Mouse (Mus musculus): ENCODE results near the gene Krt18. TPM values are rescaled to one million over a fixed set of nuclear protein-coding genes. Genes with fewer than 3 reads are reported as not detected.

The Krt18 gene
- 12.0 and 13.6 TPM in 2 replicates for polyA plus RNA-seq (2014; fragmentation: Nextera tagmentation; extraction: Ambion mirVana)

DNA sequence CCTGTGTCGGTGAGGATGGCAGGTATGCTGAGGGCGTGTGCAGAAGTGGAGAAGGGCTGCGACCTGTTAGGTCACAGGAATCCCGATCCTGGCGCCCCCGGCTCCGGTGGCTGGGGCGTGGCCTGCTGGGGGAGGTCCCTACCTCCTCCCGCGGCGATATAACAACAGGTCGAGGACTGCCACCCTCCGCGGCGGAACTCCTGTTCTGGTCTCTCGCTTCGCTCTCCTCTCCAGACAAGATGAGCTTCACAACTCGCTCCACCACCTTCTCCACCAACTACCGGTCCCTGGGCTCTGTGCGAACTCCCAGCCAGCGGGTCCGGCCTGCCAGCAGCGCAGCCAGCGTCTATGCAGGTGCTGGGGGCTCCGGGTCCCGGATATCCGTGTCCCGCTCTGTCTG lies at the start of gene Krt18:
TSS of gene Krt18 (plus strand) at position 141 of the 400 bp plus-strand sequence.
- DNase-seq (ENCODE audit: low spot score) (peak; percentile 63), ATAC-seq (replicated peaks; ENCODE audit: low FRiP score) (no peak)
- Histone ChIP-seq H3K4me2 (ENCODE audit: low read depth, low read length, severe bottlenecking) (peak within 1 kb of the TSS; percentile 49), H3K27me3 (ENCODE audit: control insufficient read depth, insufficient read depth, low read length) (peaks cover 16% of the 10 kb centered on the region), H3K9me3 (ENCODE audit: control insufficient read depth, low read length) (no peaks in the 10 kb centered on the region), H3K4me1 (replicated peaks; ENCODE audit: control insufficient read depth, insufficient read depth, low read length) (peaks cover 14% of the 10 kb centered on the region; the same call in 1 of the 2 replicates), H3K27ac (ENCODE audit: low read depth, low read length) (no peak within 1 kb of the TSS), H3K4me3 (ENCODE audit: low read depth, low read length) (peak within 1 kb of the TSS; percentile 23), H3K9ac (ENCODE audit: low read length) (0 out of 2 replicates have a peak within 1 kb of the TSS, but pooled peaks have one; percentile 32), H3K36me3 (ENCODE audit: control insufficient read depth, insufficient read depth, low read length) (no peaks in the 10 kb centered on the region)
- 2% methylated on average over 28 of the region's 28 CpGs for whole genome bisulfite sequencing

DNA sequence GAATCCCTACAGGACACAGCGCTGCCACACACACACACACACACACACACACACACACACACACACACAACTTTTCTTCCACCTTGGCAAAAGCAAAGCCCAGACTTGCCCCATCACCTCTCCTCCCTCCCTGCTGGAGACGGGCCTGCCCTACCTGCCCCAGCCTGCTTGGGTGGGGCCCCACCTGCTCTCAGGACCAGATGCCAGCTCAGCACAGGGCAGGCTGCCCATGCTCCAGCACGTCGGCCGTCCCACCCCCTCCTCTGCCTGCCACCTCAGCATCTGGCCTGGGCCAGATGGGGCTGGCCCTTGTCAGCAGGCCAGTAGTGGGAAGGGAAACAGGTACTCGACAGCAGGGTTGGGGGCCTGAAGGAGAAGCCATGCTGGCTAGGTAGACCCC lies 47.1 kb upstream of the Krt18 start:
- Histone ChIP-seq H3K9me3 (ENCODE audit: control insufficient read depth, low read length) (no peaks in the 10 kb centered on the region), H3K27ac (ENCODE audit: low read depth, low read length) (no peak overlapping the region), H3K27me3 (ENCODE audit: control insufficient read depth, insufficient read depth, low read length) (no peaks in the 10 kb centered on the region), H3K4me1 (replicated peaks; ENCODE audit: control insufficient read depth, insufficient read depth, low read length) (peaks cover 13% of the 10 kb centered on the region), H3K4me2 (ENCODE audit: low read depth, low read length, severe bottlenecking) (no peak overlapping the region), H3K4me3 (ENCODE audit: low read depth, low read length) (no peak overlapping the region), H3K9ac (ENCODE audit: low read length) (no peak overlapping the region), H3K36me3 (ENCODE audit: control insufficient read depth, insufficient read depth, low read length) (no peaks in the 10 kb centered on the region)
- WGBS = 75% methylated on average over 6 of the region's 6 CpGs
- DNase-seq (ENCODE audit: low spot score) (no peak), ATAC-seq (replicated peaks; ENCODE audit: low FRiP score) (no peak)

DNA sequence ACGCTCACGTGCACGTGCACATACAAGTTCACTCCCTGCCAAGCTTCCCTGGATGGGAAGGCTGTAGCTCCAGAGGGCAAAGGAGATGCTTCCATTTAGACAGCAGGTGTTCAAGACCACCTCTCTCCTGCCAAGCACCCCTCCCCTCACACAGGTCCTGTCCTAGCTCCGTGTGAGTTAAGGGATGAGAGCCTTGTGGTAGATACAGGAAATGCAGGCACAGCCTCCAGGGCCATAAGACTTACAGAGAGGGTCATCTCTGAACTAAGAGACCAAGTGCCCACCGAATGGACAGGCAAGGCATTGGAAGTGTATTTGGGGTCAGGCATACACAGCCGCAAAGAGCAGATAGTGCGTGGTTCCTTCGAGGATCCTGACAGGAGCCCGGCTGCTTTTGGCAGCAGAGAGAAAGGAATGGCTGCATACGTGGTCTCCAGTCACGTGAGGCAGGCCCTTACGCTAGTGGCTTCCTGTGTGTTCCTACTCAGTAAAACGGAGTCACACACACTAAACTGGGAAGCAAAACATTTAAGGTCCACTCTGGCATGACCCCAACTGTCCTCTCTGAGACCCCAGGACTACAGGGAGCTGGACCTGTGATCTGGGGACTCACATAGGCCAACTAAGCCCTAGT lies 44.5 kb upstream of the Krt18 start:
- Histone ChIP-seq H3K4me2 (ENCODE audit: low read depth, low read length, severe bottlenecking) (peak overlapping the region; percentile 50; the same call in 1 of the 2 replicates), H3K9me3 (ENCODE audit: control insufficient read depth, low read length) (no peaks in the 10 kb centered on the region), H3K9ac (ENCODE audit: low read length) (peak overlapping the region; percentile 47), H3K27me3 (ENCODE audit: control insufficient read depth, insufficient read depth, low read length) (no peaks in the 10 kb centered on the region), H3K4me1 (replicated peaks; ENCODE audit: control insufficient read depth, insufficient read depth, low read length) (peaks cover 4% of the 10 kb centered on the region; the same call in 1 of the 2 replicates), H3K36me3 (ENCODE audit: control insufficient read depth, insufficient read depth, low read length) (no peaks in the 10 kb centered on the region), H3K27ac (ENCODE audit: low read depth, low read length) (no peak overlapping the region), H3K4me3 (ENCODE audit: low read depth, low read length) (no peak overlapping the region)
- DNase-seq (ENCODE audit: low spot score) (no peak), ATAC-seq (replicated peaks; ENCODE audit: low FRiP score) (no peak)
- 83% methylated on average over 13 of the region's 13 CpGs for WGBS

DNA sequence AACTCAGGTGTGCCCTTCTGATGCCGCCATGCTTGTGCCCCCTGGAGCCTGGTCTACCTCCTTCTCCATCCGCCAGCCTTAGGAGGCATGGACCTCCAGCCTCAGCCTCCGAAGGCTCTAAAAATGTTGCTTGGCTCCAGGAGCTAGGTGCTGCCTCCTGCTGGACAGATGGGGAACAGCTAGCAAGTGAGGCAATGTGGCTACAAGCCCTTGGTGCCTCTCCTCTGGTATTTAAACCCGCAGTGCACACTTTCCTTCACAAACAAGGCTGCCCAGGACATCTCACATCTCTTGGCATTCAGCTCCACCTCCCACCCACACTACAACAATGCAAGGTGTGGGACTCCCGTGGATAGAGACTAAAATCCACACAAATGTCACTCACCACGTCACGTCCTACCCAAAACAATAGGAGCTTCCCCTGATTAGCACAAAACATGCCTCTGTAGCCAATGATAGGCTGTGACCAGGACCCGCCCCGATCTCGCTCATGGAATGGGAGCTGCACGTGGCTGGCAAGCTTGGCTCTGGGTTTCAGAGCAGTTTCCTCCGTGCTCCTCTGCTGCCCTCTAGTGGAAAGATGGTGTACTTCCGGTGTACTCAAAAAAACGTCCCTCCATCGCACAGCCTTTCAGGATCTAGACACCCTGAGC lies 43.9 kb upstream of the Krt18 start:
- peak overlapping the region; percentile 50 for H3K4me2 ChIP-seq (ENCODE audit: low read depth, low read length, severe bottlenecking)
- peaks cover 4% of the 10 kb centered on the region; the same call in 1 of the 2 replicates for H3K4me1 ChIP-seq (replicated peaks; ENCODE audit: control insufficient read depth, insufficient read depth, low read length)
- no peaks in the 10 kb centered on the region for H3K27me3 ChIP-seq (ENCODE audit: control insufficient read depth, insufficient read depth, low read length)
- no peaks in the 10 kb centered on the region for H3K9me3 ChIP-seq (ENCODE audit: control insufficient read depth, low read length)
- WGBS = 3% methylated on average over 15 of the region's 15 CpGs
- peak overlapping the region; percentile 19 for H3K4me3 ChIP-seq (ENCODE audit: low read depth, low read length)
- H3K9ac ChIP-seq (ENCODE audit: low read length) = peak overlapping the region; percentile 47
- ATAC-seq (replicated peaks; ENCODE audit: low FRiP score) (peak; percentile 97), DNase-seq (ENCODE audit: low spot score) (peak; percentile 96)
- peak overlapping the region; percentile 18; the same call in 1 of the 2 replicates for H3K27ac ChIP-seq (ENCODE audit: low read depth, low read length)
- H3K36me3 ChIP-seq (ENCODE audit: control insufficient read depth, insufficient read depth, low read length) = no peaks in the 10 kb centered on the region

DNA sequence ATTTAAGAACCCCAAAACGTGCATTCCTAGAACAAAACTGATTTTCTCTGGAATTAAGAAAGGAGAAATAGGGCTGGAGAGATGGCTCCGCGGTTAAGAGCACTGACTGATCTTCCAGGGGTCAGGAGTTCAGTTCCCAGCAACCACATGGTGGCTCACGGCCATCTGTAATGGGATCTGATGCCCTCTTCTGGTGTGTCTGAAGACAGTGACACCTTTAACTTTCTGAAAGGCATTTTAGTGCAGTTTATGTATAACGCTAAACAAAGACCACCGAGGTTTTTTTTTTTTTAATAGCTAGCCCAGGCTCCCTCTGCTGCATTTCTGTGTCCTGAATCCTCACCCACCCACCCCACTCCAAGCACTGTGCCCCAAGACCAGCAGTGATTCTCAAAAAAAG lies 43.2 kb upstream of the Krt18 start:
- H3K9me3 ChIP-seq (ENCODE audit: control insufficient read depth, low read length) = no peaks in the 10 kb centered on the region
- WGBS = 22% methylated on average over 6 of the region's 6 CpGs
- H3K27me3 ChIP-seq (ENCODE audit: control insufficient read depth, insufficient read depth, low read length) = no peaks in the 10 kb centered on the region
- no peaks in the 10 kb centered on the region for H3K36me3 ChIP-seq (ENCODE audit: control insufficient read depth, insufficient read depth, low read length)
- peak overlapping the region; percentile 1; the same call in 1 of the 2 replicates for H3K9ac ChIP-seq (ENCODE audit: low read length)
- peaks cover 4% of the 10 kb centered on the region; the same call in 1 of the 2 replicates for H3K4me1 ChIP-seq (replicated peaks; ENCODE audit: control insufficient read depth, insufficient read depth, low read length)
- H3K27ac ChIP-seq (ENCODE audit: low read depth, low read length) = no peak overlapping the region
- H3K4me2 ChIP-seq (ENCODE audit: low read depth, low read length, severe bottlenecking) = no peak overlapping the region; the same call in 1 of the 2 replicates
- DNase-seq (ENCODE audit: low spot score) = no peak
- ATAC-seq (replicated peaks; ENCODE audit: low FRiP score) = no peak
- H3K4me3 ChIP-seq (ENCODE audit: low read depth, low read length) = no peak overlapping the region

DNA sequence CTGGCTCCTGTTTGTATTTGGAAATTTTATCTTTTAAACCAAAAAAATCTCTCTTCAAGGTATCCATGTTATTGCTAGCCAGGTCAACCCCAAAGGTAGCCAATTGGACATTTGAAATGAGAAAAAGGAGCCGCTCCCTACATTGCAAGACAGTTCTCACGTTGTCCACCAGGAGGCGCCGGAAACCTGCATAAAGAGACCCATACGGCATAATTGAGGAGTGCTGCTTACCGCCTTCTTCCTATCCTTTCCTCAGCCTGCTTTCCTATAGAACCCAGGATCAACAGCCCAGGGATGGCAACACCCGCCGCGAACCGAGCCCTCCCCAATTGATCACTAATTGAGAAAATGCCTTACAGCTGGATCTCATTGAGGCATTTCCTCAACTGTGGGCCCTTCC lies 39.9 kb upstream of the Krt18 start:
- WGBS = under 1% methylated on average over 10 of the region's 10 CpGs
- no peaks in the 10 kb centered on the region for H3K9me3 ChIP-seq (ENCODE audit: control insufficient read depth, low read length)
- ATAC-seq (replicated peaks; ENCODE audit: low FRiP score) = peak; percentile 43; the same call in 1 of the 2 replicates
- H3K4me2 ChIP-seq (ENCODE audit: low read depth, low read length, severe bottlenecking) = no peak overlapping the region
- no peaks in the 10 kb centered on the region for H3K36me3 ChIP-seq (ENCODE audit: control insufficient read depth, insufficient read depth, low read length)
- H3K27me3 ChIP-seq (ENCODE audit: control insufficient read depth, insufficient read depth, low read length) = no peaks in the 10 kb centered on the region
- DNase-seq (ENCODE audit: low spot score) = peak; percentile 93
- H3K4me3 ChIP-seq (ENCODE audit: low read depth, low read length) = no peak overlapping the region
- no peak overlapping the region for H3K9ac ChIP-seq (ENCODE audit: low read length)
- peaks cover 4% of the 10 kb centered on the region; the same call in 1 of the 2 replicates for H3K4me1 ChIP-seq (replicated peaks; ENCODE audit: control insufficient read depth, insufficient read depth, low read length)
- no peak overlapping the region for H3K27ac ChIP-seq (ENCODE audit: low read depth, low read length)

DNA sequence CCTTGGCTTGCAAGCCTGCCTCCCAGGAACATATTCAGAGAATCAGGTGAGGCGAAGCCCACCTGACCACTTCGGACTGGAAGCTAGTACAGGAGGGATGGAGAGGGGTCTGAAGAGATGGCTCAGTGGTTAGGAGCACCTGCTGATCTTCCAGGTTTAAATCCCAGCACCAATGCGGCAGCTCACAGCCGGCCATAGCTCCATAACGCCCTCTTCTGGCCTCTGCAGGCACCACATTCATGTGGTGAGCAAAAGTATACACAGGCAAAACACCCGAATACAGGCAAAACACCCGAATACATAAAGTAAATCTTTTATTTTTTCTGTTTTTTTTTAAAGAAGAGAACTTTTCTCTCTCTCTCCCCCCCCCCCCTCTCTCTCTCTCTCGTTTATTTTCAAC lies 39.3 kb upstream of the Krt18 start:
- WGBS = 59% methylated on average over 8 of the region's 8 CpGs
- DNase-seq (ENCODE audit: low spot score) = no peak
- ATAC-seq (replicated peaks; ENCODE audit: low FRiP score) = no peak

DNA sequence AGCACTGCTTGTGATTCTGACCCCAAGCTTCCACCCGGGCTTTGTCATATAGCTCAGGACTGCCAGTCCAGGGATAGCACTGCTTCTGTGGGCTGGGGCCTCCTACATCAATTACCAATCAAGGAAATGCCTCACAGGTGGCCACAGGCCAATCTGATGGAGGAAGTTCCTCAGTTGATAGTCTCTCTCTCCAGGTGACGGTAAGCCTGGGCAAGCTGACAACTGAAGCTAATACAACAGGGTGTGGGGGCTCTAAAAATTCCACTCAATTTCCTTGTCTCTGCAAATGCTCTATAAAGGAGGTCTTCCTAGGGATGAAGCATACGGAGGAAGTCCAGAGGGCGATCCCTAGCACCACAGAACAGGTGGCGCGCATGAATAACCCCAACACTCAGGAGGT lies 37.0 kb upstream of the Krt18 start:
- Histone ChIP-seq H3K27ac (ENCODE audit: low read depth, low read length) (no peak overlapping the region), H3K27me3 (ENCODE audit: control insufficient read depth, insufficient read depth, low read length) (no peaks in the 10 kb centered on the region), H3K9me3 (ENCODE audit: control insufficient read depth, low read length) (no peaks in the 10 kb centered on the region), H3K36me3 (ENCODE audit: control insufficient read depth, insufficient read depth, low read length) (no peaks in the 10 kb centered on the region), H3K9ac (ENCODE audit: low read length) (no peak overlapping the region), H3K4me1 (replicated peaks; ENCODE audit: control insufficient read depth, insufficient read depth, low read length) (no peaks in the 10 kb centered on the region), H3K4me3 (ENCODE audit: low read depth, low read length) (no peak overlapping the region), H3K4me2 (ENCODE audit: low read depth, low read length, severe bottlenecking) (no peak overlapping the region)
- ATAC-seq (replicated peaks; ENCODE audit: low FRiP score) (no peak), DNase-seq (ENCODE audit: low spot score) (no peak)
- 92% methylated on average over 6 of the region's 6 CpGs for WGBS

More for the DNA sequence above, 39.3 kb upstream of the Krt18 start:
- Histone ChIP-seq H3K36me3 (ENCODE audit: control insufficient read depth, insufficient read depth, low read length) (no peaks in the 10 kb centered on the region), H3K9ac (ENCODE audit: low read length) (no peak overlapping the region), H3K4me1 (replicated peaks; ENCODE audit: control insufficient read depth, insufficient read depth, low read length) (peaks cover under 1% of the 10 kb centered on the region; the same call in 1 of the 2 replicates), H3K9me3 (ENCODE audit: control insufficient read depth, low read length) (no peaks in the 10 kb centered on the region), H3K4me3 (ENCODE audit: low read depth, low read length) (no peak overlapping the region), H3K27me3 (ENCODE audit: control insufficient read depth, insufficient read depth, low read length) (no peaks in the 10 kb centered on the region), H3K27ac (ENCODE audit: low read depth, low read length) (no peak overlapping the region), H3K4me2 (ENCODE audit: low read depth, low read length, severe bottlenecking) (no peak overlapping the region)

Data from forebrain, embryonic 11.5 days (tissue).